Mouse (Mus musculus): ENCODE data around the gene Spata25.

Spata25 gene

DNA sequence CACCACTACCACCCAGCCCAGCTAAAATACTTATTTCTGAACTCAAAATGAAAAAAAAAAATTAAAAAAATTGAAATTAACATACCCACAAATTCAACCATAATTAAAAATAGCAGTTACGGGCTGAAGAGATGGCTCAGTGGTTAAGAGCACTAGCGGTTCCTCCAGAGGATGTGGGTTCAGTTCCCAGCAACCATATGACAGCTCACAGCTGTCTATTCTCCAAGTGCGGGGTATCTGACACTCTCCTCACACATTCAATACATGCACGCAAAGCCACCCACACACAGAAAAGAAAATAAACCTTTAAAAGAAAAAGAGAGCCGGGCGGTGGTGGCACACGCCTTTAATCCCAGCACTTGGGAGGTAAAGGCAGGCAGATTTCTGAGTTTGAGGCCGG lies 21.7 kb upstream of the Spata25 start:
- no peak for DNase-seq

DNA sequence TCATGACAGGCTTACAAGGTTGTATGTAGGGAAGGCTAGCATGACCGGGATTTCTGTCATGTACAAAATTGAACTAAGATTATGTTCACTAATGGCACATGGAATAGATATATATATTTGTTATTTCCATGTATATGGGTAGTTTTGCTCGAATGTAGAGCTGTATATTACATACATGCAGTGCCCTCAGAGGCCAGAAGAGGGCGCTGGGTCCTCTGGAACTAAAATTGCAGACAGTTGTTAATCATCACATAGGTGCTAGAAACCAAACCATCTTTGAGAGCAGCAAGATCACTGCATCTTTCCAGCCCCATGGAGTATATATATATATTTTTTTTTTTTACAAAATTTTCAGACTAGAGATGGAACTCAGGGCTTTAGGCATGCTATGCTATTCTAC lies 17.4 kb upstream of the Spata25 start:
- peak; percentile 42 for DNase-seq

DNA sequence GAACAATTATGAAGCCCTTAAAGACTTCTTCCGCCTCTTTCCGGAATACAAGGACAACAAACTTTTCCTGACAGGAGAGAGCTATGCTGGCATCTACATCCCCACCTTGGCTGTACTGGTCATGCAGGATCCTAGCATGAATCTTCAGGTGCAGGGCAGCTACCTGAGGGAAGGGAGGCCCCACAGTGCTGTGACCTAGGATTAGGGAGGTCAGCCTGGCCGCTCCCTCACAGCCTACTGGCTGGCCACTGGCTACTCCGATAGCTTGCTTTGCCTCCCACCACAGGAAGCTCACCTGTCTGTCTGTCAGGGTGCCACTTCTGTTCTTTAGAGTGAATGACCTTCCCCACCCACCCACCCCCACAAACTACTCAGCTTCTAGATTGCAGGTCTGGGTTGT lies 6.8 kb upstream of the Spata25 start:
- no peak for DNase-seq

DNA sequence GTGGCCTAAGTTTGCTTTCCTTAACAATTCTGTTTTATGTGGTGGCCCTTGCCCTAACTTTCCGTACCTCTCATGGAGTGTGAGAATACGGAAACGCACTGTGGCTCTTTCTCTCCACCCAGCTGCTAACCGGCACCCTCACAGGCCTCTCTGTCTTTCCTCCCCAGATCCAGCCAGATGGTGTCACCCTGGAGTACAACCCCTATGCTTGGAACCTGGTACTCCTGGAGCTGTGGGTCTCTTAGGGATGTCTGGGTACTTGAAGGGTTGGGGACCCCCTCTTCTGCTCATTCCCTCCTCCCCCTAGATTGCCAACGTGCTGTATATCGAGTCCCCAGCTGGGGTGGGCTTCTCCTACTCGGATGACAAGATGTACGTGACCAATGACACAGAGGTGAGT lies 6.2 kb upstream of the Spata25 start:
- DNase-seq: peak; percentile 19

DNA sequence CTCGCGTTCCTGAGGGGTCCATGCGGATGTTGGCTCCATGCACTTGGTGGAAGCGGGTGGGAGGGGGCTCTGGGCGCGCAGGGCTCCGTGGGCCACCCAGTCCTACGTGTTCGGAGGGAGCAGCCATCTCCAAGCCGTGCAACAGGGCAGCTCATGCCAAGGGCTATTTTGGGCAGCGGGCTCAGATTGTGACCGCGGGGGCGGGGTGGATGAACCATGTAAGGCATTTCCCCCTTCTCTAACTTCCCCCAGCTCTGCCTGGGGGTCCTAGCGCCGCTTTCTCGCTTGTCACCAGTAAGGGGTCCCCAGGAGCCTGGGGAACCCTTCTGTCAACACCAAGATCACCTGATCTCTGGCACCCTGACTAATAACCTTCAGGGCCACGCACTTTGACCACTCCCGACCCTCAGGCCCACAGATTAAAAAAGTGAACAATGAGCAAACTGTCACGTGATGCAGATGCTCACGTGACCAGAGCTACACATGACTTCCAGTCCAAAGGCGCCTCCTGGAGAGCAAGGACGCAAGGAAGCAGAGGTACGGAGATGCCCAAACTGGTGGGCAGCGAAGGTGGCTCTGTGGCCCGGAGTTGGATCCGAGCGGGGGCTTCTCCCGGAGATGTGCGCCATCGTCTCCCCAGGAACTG lies 5.1 kb upstream of the Spata25 start, which contains the start of gene Neurl2:
Neurl2 (minus strand) TSS at position 143 of the 646 bp plus-strand sequence.
- DNase-seq: peak; percentile 98

DNA sequence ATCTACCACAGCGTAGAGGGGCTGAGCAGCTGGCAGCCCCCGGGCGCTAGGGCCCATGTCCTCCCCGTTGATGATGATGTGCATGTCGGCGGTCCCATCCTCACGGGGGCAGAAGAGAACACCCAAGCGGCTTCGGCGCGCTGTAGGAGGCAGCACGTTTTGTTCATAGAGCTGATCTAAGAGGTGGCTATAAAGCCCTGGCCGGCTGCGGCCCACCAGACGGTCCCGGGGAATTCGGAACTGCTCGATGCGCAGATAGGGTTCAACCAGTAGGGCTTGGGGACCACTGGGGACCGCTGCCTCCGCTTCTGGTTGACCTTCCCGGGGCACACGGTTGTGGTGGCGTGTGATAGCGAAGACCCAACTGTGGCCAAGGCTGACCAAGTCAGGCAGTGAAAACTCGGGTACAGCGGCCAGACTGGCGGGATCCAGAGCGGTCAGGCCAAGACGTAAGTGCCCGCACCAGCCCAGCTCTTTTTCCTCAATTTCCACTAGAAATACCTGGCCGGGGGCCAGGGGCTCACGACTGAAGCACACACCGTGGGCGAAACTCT lies 4.5 kb upstream of the Spata25 start, which contains the start of gene Ctsa:
Ctsa (plus strand) TSS at position 126 of the 554 bp plus-strand sequence.
- DNase-seq: peak; percentile 88

DNA sequence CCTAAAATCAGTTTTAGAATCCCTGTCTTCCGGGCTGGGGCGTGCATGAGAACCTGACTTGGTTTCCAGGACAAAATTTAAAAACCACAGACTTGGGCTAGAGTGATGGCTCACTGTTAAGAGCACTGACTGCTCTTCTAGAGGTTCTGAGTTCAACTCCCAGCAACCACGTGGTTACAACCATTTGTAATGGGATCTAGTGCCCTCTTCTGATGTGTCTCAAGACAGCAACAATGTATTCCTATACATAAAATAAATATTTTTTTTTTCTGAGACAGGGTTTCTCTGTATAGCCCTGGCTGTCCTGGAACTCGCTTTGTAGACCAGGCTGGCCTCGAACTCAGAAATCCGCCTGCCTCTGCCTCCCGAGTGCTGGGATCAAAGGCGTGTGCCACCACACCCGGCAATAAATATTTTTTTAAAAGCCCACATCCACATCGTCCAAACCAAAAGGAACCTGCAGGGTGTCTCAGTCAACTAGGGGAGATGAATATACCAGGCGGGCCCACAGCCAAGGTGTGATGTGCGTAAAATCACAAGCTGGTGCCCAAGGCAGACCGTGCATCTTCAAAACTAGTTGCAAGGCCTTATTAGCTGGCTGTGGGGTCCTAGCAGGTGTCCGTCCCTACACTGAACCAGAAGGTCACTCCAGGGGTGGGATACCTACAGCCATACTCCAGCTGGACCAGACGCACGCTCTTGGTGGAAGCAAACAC lies 3.9 kb upstream of the Spata25 start:
- no peak for DNase-seq

DNA sequence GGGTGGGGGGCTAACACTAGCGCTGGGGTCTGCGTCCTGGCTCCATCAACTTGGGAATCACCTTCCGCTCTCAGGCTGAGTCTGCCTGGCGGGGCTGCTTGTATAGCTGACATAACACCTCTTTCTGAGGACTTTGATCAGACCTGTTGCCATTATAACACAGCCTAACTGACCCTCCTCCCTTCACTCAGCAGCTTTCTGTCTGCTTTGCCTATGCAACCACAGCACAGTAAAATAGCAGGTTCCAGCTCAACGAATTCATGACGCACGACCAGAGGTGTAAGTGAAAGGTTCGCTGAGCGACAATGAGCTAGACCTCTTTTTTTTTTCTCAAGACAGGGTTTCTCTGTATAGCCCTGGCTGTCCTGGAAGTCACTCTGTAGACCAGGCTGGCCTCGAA lies 2.7 kb upstream of the Spata25 start:
- DNase-seq: no peak

DNA sequence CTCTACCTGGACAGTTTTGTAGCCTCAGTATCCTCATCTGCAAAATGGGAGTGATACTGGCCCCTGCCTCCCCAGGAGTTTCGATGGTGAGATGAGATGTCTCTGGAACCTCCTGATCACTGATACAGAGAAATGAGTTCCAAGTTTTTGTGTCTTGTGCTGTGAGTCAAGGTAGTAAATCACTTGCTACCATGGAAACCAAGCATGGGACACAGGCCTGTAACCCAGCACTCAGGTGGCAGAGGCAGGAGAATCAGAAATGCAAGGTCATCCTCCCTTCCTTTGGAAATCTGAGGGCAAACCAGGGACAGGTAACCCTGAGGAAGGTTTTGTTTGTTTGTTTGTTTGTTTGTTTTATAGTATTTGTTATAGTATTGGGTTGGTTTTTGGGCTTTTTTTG lies 753 bp upstream of the Spata25 start:
- no peak for DNase-seq

DNA sequence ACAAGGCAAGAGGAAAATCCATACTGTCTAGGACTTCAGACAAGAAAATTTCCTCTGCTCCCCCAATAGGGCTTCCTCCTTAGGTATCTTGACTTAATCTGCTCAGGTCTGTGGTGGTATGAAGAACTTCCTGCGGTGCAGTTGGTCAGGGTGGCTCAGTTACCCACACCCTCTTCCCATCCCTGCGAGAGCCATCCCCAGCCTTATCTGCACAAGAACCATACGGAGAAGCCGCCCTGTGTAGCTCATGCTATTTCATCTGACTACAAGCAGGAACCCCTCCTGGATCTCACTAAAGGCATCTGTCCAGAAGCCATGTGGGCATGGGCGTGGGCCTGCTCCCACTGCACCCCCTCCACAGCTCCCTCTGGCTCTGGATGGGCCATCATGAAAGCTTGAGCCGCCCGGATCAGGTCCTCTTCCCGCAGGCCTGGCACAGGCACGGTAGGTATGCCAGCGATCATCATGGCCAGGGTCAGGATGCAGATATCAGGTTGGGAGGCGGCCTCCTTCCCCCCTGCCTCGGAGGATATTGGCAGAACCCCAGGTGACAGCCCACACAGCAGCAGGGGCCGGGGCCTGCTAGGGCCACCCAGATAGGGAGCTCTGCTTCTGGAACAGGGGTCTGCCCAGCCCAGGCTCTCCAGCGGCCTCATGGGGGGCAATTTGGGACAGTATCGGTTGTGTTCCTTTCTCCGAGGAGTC lies 1.0 kb downstream of the Spata25 start:
- DNase-seq: no peak

DNA sequence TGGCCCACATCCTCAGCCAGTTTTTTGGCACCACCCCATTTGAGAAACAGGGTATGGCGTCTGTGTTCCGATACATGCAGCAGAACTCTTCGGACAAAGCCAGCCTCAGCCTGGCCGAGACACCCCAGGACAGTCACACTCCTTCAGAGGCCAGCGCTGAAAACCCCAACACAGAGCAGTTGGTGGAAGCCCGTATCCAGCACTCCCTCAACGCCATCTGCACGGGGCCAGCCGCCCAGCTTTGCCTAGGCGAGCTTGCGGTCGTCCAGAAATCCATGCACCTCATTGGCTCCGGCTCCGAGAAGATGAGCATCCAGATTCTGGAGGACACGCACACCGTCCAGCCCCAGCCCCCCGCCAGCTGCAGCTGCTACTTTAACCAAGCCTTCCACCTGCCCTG lies 2.8 kb downstream of the Spata25 start:
- DNase-seq: no peak

DNA sequence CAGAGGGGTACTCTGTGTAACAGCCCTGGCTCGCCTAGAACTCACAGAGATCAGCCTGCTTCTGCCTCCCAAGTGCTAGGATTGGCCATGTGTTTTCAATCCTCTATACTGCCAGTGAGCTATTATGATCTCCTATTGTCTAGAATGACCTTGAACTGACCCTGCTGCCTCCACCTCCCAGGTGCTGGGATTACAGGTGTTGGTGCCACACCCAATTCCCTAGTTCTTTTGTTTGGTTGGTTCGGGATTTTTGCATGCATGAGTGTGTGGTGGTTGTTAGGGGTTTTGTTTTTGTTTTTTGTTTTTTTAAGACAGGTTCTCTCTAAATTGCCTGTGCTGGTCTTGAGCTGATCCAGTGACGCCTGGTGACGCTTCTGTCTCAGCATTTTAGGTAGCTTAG lies 4.4 kb downstream of the Spata25 start:
- DNase-seq: no peak

DNA sequence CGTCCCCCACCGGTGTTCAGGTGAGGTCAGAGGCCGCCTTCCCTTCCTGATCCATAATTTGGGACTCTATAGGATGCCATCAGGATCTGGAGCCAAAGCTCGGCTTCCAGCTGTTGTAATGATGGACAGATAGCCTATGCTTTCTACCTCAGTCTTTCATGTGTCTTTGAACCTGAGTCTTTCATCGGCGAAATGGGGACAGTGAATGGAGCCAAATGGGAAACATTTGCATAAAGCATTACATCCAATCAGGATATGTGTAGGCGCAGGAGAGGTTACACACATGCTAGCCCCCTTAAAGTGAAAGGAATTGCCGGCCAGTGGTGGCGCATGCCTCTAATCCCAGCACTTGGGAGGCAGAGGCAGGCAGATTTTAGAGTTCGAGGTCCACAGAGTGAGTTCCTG lies 5.2 kb downstream of the Spata25 start:
- peak; percentile 38 for DNase-seq

DNA sequence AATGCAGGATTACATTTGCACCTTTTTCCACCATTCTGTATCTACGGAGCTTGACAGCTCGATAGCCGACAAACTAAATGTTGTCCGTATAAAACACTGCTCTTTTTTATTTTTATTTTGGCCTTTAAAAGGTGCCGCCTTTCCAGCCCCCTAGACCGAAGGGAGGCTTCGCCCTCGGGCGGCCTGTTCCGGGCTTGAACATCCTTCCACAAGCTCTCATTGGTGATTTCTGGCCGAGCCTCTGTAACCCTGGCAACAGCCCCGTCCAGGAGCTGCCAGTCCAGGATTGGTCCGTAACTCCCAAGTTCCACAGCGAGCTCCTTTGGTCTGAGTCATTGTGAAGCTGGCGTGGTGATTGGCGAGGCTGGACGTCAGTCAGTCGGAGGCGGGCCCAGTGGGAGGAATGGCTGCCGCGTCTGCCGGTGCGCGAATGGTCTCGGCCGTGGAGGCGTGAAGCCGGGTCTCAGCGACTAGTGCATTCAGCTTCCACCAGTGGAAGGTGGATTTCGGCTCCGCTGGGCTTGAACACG lies 5.6 kb downstream of the Spata25 start, which contains the start of gene Zswim1:
Zswim1 (plus strand) TSS at position 51 of the 530 bp plus-strand sequence.
- peak; percentile 100 for DNase-seq

DNA sequence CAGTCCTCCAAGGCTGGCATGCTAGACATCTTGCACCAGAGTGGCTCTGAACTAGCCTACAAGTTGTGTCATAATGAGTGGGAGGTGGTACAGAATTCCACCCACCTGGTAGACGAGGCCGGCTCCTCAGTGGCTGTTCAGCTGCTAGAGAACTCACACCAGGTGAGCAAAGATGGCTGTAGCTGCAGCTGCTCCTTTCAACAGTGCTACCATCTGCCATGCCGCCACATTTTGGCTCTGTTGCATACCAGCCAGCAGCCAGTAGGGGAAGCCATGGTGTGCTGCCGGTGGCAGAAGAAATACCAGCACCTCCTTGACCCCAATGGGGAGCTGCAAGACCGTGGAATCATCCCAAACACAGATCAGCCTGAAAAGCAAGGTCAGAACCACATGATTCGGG lies 7.3 kb downstream of the Spata25 start:
- no peak for DNase-seq

DNA sequence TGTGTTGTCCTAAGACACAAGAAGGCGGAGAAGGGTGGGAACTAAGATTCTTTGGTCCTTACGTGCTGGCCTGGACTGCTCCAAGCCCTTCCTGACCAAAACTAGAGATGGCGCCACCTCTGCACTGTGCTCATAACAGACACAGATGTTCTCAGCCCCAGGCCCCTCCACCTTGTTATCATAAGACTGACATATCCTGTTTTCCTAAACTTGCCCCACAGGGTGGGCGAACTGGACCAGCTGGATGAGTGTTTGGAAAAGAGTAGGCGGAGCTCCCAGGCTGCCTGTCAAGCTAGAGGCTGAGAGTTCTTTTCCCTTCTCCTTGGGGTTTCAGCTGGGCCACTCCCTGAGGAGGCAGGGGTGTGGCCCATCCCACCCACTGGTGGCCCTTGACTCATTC lies 10.6 kb downstream of the Spata25 start:
- peak; percentile 37 for DNase-seq

DNA sequence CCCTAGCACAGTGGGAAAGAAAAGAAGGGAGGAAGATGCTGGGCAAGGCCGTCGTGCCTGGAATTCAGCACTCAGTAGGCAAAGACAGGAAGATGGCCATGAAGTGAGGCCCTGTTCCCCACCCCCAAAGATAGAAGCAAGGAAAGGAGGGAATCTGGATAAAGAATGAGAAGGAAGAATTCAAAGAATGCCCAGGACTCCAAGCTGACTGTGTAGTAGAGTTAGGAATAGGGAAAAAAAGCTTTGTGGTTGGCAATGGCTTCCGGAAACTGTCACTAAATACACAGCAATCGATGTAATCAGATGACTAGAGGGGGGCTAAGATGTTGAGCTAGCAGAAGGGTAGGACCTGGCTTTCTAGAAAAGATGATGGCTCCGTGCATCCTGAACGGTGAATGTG lies 11.1 kb downstream of the Spata25 start:
- no peak for DNase-seq

DNA sequence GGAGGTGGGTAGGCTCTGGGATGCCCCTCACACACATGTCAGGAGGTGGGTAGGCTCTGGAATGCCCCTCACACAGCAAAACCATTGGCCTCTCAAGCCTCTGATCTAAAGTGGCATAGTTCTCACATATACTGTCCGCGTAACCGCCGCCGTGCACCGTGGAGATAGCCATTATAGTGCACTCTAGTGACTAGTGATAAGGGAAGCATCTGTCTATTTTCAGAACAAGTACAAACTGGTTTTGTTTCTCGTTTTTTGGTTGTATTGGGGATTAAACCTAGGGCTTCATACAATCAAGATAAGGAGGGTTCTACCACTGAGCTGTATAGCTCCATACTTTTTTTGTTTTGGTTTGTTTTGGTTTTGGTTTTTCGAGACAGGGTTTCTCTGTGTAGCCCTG lies 12.5 kb downstream of the Spata25 start:
- DNase-seq: no peak

DNA sequence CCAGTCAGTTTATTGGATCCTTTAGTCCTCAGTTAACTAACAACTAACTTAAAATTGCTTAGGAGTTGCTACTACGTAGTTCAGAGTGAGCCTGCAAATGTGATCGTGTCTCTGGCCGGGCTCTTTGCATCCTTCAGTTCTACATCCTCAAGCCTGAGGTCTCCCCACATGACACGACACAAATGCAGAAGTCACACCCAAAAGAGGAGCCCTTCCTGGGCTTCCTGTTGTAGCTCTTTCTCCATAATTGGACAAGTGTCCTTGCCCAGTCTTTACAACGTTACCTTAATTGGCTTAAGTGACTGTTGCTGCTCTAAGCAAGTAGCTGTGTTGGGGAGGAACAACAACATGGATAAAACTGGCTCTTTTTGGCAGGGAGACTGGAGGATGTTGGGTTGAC lies 13.0 kb downstream of the Spata25 start:
- no peak for DNase-seq

DNA sequence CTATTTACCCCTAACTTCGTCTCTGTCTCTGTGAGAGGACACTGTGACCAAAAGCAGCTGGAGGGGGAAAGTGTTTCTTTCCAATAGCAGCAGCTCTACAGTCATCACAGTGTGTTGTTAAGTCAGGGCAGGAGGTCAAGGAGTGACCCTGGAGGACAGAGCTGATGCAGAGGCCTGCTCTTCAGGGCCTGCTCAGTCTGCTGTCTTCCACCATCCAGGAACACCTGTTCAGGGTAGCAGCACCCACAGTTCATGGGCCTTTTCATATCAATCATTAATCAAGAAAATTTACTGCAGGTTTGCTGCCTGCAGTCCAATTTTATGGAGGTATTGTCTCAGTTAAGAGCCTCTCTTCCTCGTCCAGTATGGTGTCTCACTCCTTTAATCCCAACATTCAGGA lies 14.8 kb downstream of the Spata25 start:
- DNase-seq: no peak

DNA sequence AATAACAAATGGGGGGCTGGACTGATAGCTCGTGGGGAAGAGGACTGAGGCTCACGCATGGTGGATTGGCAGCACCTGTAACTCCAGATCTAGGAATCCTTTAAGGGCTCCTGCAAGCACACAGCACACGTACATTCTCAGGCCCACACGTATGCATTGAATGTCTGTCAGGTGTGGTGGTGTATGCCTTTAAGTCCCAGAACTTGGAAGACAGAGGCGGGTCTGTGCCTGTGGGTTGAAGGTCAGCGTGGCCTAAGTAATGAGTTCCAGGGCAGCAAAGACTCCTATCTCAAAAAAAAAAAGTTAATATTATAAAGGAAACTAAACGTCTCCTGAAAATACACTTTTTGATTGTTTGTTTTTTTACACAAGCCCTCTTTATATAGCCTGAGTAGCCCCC lies 21.7 kb downstream of the Spata25 start:
- DNase-seq: no peak

DNA sequence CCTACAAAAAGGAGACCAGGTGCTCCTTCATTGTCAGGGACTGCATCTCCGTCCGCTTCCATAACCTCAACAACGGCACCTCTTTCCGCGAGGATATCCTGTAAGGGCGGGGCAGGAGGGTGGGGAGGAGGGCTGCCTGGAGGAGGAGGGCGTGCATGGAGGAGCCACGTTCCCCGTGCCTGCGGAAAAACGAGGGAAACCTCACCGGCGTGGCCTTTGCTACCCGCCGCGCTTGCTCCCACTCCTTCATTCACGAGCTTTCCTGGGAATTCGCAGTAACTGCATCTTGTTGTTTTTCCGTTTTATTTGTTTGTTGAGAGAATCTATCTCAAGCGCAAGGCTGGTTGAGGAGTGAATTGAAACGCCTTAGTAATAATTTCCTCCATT lies 23.0 kb downstream of the Spata25 start:
- DNase-seq: no peak
